Mouse (Mus musculus): ENCODE data around the gene Prss45. TPM values are rescaled to one million over a fixed set of nuclear protein-coding genes. Genes with fewer than 3 reads are reported as not detected.

The Prss45 gene
- polyA plus RNA-seq, 1 experiment from 2014 or later: not detected

GRCm38 (mm10) chr9:110858967-110859596, 24.7 kb downstream of the Prss45 start:
- Histone ChIP-seq H3K4me3 (no peak overlapping the region), H3K4me2 (no peak overlapping the region), H3K9me3 (replicated peaks) (no peaks in the 10 kb centered on the region), H3K4me1 (peaks cover 5% of the 10 kb centered on the region), H3K36me3 (ENCODE audit: poor library complexity, severe bottlenecking) (no peaks in the 10 kb centered on the region), H3K27ac (no peak overlapping the region), H3K9ac (no peak overlapping the region), H3K27me3 (peaks cover 24% of the 10 kb centered on the region)
- no peak for ATAC-seq
- WGBS: 84% methylated on average over 5 of the region's 5 CpGs

GRCm38 (mm10) chr9:110871030-110871429, 36.6 kb downstream of the Prss45 start:
- WGBS: 17% methylated on average over 7 of the region's 7 CpGs

DNA sequence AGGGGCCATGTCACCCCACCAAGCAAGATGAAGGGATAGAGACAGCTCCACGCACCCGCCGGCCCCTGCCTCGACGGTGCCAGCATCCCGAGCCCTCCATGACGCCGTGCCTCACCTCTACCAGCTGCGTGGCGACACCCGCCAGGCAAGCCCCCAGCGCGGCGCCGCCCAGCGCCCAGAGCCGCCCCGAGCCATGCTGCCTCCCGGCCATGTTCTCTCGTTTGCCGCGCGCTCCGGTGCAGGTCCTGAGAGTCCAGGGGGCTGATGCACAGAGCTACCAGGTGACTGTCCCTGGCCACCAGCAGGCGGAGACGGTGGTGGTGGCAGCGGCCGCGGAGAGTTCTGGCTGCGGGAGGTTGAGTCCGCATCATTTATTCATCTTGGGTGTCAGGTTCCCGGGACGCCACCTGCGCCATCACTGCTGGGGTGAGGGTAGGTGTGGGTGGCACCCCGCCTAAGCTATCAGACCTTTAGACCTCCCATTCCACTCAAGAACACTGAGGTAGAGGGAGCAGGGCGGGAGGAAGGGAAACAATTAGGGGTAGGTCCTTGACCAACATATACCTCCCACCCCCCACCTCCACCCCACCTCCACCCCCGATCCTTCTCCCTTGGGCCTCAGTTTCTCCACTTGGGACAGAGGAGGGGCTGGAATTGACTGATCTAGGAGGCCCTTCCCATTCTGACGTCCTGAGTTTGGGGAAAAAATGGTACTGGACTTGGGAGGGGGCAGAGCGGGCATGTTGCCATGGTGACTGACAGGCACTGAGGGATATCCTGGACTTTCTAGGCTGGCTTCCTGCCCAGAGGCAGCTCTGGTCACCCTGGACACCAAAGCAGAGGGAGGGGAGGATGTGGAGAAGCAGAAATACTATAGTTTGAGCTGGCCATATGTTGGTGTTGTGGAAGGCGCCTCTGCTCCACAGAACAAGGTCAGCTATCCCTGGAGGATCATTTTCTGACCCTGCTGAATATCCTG, 39.6 kb downstream of the Prss45 start:
- peaks cover 38% of the 10 kb centered on the region for H3K27me3 ChIP-seq
- H3K36me3 ChIP-seq (ENCODE audit: poor library complexity, severe bottlenecking): no peaks in the 10 kb centered on the region
- H3K4me2 ChIP-seq: peak overlapping the region; percentile 63
- ATAC-seq: peak; percentile 73
- H3K4me3 ChIP-seq: peak overlapping the region; percentile 31
- H3K27ac ChIP-seq: no peak overlapping the region
- peaks cover 22% of the 10 kb centered on the region for H3K4me1 ChIP-seq
- no peaks in the 10 kb centered on the region for H3K9me3 ChIP-seq (replicated peaks)
- 8% methylated on average over 39 of the region's 40 CpGs for WGBS
- peak overlapping the region; percentile 8; the same call in 1 of the 2 replicates for H3K9ac ChIP-seq

More at GRCm38 (mm10) chr9:110871030-110871429, 36.6 kb downstream of the Prss45 start:
- H3K27me3 ChIP-seq: peaks cover 21% of the 10 kb centered on the region
- no peak overlapping the region for H3K27ac ChIP-seq
- H3K36me3 ChIP-seq (ENCODE audit: poor library complexity, severe bottlenecking): no peaks in the 10 kb centered on the region
- no peak overlapping the region for H3K4me3 ChIP-seq
- no peaks in the 10 kb centered on the region for H3K9me3 ChIP-seq (replicated peaks)
- no peak for ATAC-seq
- H3K4me1 ChIP-seq: peaks cover 22% of the 10 kb centered on the region
- no peak overlapping the region for H3K4me2 ChIP-seq
- H3K9ac ChIP-seq: no peak overlapping the region

DNA sequence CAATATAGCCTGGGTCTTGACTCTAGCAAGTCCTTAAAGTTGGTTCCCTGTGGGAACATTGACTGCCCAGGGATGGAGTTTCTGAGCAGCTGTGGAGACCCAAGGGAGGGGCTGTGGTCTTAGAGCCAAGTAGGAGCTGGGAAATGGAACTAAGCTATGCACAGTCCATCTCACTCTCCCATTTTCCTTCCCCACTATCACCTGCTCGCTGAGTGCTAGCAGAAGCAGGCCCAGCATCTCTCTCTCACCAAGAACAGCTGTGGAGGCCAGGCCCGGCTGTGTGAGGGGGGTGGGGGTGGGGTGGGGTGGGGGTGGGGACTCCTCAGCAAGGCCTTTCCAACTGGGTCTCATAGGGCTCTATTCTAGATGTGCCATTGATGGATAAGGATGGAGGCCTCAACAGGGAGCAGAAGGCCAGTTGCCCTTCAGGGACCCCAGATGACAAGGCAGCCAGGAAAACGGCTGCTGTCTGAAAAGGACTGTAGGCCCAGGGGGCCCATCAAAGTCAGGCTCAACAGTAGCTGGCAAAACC, 40.3 kb downstream of the Prss45 start:
- H3K4me1 ChIP-seq: peaks cover 27% of the 10 kb centered on the region
- ATAC-seq: 0 out of 2 replicates have a peak, but pooled peaks have one; percentile 33
- 10% methylated on average over 3 of the region's 3 CpGs for WGBS
- H3K9me3 ChIP-seq (replicated peaks): no peaks in the 10 kb centered on the region
- H3K4me2 ChIP-seq: no peak overlapping the region; the same call in 1 of the 2 replicates
- no peak overlapping the region for H3K27ac ChIP-seq
- no peak overlapping the region for H3K4me3 ChIP-seq
- H3K27me3 ChIP-seq: peaks cover 45% of the 10 kb centered on the region
- no peaks in the 10 kb centered on the region for H3K36me3 ChIP-seq (ENCODE audit: poor library complexity, severe bottlenecking)
- no peak overlapping the region for H3K9ac ChIP-seq

GRCm38 (mm10) chr9:110875288-110875695, 40.9 kb downstream of the Prss45 start:
- Histone ChIP-seq H3K27me3 (peaks cover 51% of the 10 kb centered on the region), H3K4me2 (no peak overlapping the region), H3K4me1 (peaks cover 33% of the 10 kb centered on the region), H3K9ac (no peak overlapping the region), H3K27ac (no peak overlapping the region), H3K4me3 (no peak overlapping the region), H3K36me3 (ENCODE audit: poor library complexity, severe bottlenecking) (no peaks in the 10 kb centered on the region), H3K9me3 (replicated peaks) (no peaks in the 10 kb centered on the region)
- ATAC-seq: peak; percentile 39; the same call in 1 of the 2 replicates
- 18% methylated on average over 5 of the region's 6 CpGs for WGBS

DNA sequence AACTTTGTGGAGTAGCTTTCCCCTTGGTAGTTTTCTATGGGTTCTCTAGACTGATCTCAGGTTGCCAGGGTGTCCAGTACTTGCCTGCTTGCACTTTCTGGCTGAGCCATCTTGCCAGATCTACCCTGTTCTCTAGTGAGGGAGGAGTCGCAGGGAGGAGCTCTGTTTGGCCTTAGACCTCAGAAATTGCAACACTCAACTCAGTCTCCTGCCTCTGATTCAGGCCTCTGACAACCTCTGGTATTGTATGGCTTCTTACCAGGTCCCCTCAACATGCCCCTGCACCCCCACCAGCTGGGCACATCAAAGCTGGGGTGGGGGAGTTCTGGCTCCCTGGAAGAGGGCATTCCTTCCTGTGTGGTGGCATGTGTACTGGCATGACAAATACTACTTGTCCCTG, 43.0 kb downstream of the Prss45 start:
- Histone ChIP-seq H3K4me3 (no peak overlapping the region), H3K4me2 (no peak overlapping the region), H3K27me3 (peaks cover 70% of the 10 kb centered on the region), H3K4me1 (peaks cover 35% of the 10 kb centered on the region), H3K27ac (no peak overlapping the region), H3K36me3 (ENCODE audit: poor library complexity, severe bottlenecking) (no peaks in the 10 kb centered on the region), H3K9me3 (replicated peaks) (no peaks in the 10 kb centered on the region), H3K9ac (no peak overlapping the region)
- WGBS: 75% methylated on average over 1 of the region's 1 CpGs
- no peak for ATAC-seq

DNA sequence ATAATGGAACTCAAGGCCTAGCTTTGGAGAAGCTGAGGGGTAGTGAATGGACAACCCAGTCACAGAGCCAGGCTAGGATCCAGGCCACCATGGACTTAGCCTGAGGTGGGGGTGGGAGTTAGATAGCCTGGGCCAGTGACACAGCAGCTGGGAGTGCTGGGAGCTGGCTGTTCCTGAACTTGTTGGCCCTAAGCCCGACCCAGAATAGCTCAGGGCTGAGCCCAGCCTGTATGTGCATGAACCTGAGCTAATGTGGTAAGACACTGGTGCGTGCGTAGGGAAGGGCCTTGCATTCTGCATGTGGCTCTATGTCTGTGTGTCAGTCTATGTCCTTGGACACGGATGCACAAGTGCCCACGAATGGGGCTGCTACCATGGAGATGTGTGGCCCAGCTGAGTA, 43.5 kb downstream of the Prss45 start:
- no peak overlapping the region for H3K4me3 ChIP-seq
- no peak for ATAC-seq
- H3K27ac ChIP-seq: no peak overlapping the region
- H3K27me3 ChIP-seq: peaks cover 67% of the 10 kb centered on the region
- no peaks in the 10 kb centered on the region for H3K9me3 ChIP-seq (replicated peaks)
- H3K4me1 ChIP-seq: peaks cover 35% of the 10 kb centered on the region
- H3K9ac ChIP-seq: no peak overlapping the region
- no peaks in the 10 kb centered on the region for H3K36me3 ChIP-seq (ENCODE audit: poor library complexity, severe bottlenecking)
- H3K4me2 ChIP-seq: no peak overlapping the region
- 84% methylated on average over 5 of the region's 5 CpGs for WGBS

- no peaks in the 10 kb centered on the region for H3K36me3 ChIP-seq (ENCODE audit: poor library complexity, severe bottlenecking)
- no peak within 1 kb of the TSS for H3K27ac ChIP-seq
- 10% methylated on average over 12 of the region's 12 CpGs for WGBS
- 0 out of 2 replicates have a peak, but pooled peaks have one; percentile 5 for ATAC-seq
- H3K4me3 ChIP-seq: peak within 1 kb of the TSS; percentile 45
- peaks cover 25% of the 10 kb centered on the region for H3K4me1 ChIP-seq
- no peaks in the 10 kb centered on the region for H3K9me3 ChIP-seq (replicated peaks)
- peak within 1 kb of the TSS; percentile 74 for H3K4me2 ChIP-seq
- peaks cover 54% of the 10 kb centered on the region for H3K27me3 ChIP-seq
- H3K9ac ChIP-seq: peak within 1 kb of the TSS; percentile 34
Measured at GRCm38 (mm10) chr9:110879191-110879920, 45.0 kb downstream of the Prss45 start, which contains the start of gene Als2cl. TSS of gene Als2cl (plus strand) at chr9:110879870.

DNA sequence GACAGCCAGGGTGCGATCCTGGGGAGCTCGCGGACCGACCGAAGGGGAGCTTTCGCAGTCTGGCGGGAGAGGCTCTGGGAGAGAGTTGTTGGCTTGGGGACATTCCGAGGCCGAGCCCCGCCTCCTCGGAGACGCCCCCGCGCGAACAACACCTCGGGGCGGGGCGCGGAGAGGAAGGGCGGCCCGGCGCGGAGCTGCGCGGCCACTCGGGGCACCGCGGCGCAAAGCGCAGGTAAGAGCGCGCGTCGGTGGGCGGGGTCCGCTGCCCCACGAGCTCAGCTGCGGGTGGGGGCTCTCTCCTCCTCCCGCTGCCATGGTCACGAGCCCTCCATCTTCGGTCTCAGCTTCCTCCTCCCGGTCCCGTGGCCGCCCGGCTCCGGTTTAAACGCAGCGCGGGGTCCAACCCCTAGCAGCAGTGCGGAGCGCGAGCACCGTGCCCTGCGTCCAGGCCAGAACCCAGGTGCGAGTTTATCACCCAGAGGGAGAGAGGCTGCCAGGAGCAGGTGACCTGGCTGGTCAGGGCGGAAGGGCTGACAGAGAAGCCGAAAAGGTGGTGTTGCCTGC, 45.7 kb downstream of the Prss45 start, which contains the start of gene Tmie:
TSS of gene Tmie (minus strand) at position 116 of the 564 bp plus-strand sequence.
- Histone ChIP-seq H3K36me3 (ENCODE audit: poor library complexity, severe bottlenecking) (no peaks in the 10 kb centered on the region), H3K9ac (peak within 1 kb of the TSS; percentile 34), H3K4me1 (peaks cover 18% of the 10 kb centered on the region), H3K4me3 (peak within 1 kb of the TSS; percentile 45), H3K9me3 (replicated peaks) (no peaks in the 10 kb centered on the region), H3K27ac (no peak within 1 kb of the TSS), H3K4me2 (peak within 1 kb of the TSS; percentile 74), H3K27me3 (peaks cover 53% of the 10 kb centered on the region)
- WGBS: under 1% methylated on average over 57 of the region's 57 CpGs
- peak; percentile 38; the same call in 1 of the 2 replicates for ATAC-seq

DNA sequence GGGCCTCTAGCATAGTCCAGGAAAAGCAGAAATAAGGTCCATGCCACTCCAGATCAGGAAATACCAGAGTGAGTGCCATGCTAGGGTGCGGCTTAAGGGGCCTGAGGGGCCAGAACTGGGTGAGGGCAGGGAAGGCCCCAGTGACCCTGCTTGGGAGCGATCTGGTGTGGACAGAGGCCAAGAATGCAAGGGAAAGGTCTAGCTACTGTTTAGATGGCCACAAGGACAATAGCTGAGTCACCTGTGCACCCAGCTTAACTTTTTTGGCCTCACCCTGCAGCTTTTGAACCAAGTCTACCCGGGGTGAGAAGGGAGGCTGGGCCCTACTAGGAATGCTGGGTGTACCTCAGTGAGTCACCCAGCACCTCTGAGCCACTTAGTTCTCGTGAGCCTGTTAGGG, 46.4 kb downstream of the Prss45 start:
- ATAC-seq: no peak
- H3K9ac ChIP-seq: no peak overlapping the region
- 61% methylated on average over 4 of the region's 4 CpGs for WGBS
- no peaks in the 10 kb centered on the region for H3K9me3 ChIP-seq (replicated peaks)
- H3K4me2 ChIP-seq: peak overlapping the region; percentile 74
- H3K27ac ChIP-seq: no peak overlapping the region
- peaks cover 53% of the 10 kb centered on the region for H3K27me3 ChIP-seq
- peaks cover 13% of the 10 kb centered on the region for H3K4me1 ChIP-seq
- no peaks in the 10 kb centered on the region for H3K36me3 ChIP-seq (ENCODE audit: poor library complexity, severe bottlenecking)
- H3K4me3 ChIP-seq: peak overlapping the region; percentile 45

- Histone ChIP-seq H3K27ac (no peak overlapping the region), H3K36me3 (ENCODE audit: poor library complexity, severe bottlenecking) (no peaks in the 10 kb centered on the region), H3K9me3 (replicated peaks) (no peaks in the 10 kb centered on the region), H3K4me1 (peaks cover 13% of the 10 kb centered on the region), H3K27me3 (peaks cover 51% of the 10 kb centered on the region), H3K4me2 (no peak overlapping the region), H3K9ac (no peak overlapping the region), H3K4me3 (no peak overlapping the region)
- no peak for ATAC-seq
- 76% methylated on average over 7 of the region's 7 CpGs for WGBS
Measured at GRCm38 (mm10) chr9:110881953-110882352, 47.6 kb downstream of the Prss45 start.

Data from forebrain, embryonic 13.5 days (tissue).